Mouse (Mus musculus) megakaryocyte, embryonic 14.5 days (primary cell): ENCODE measurements at regions not wholly inside any gene's neighbourhood (a gene's known extent, or its start where the extent isn't known, plus 50 kb on each side); places are given as distances from the start of the nearest gene placed in this dataset.

Experiments
- H3K27me3 ChIP-seq: replicated peaks from 2 replicates; pipeline ENCODE3; 2012; ENCODE audit warnings: inconsistent platforms
- H3K36me3 ChIP-seq: replicated peaks from 2 replicates; pipeline ENCODE3; 2012; ENCODE audit warnings: low read length, inconsistent platforms, mixed read lengths
- H3K4me1 ChIP-seq: 2 replicates; pipeline ENCODE4 v1.6.1; 2012; ENCODE audit warnings: inconsistent platforms
- H3K4me3 ChIP-seq: replicated peaks from 2 replicates; pipeline ENCODE3; 2012; ENCODE audit warnings: moderate library complexity, mild to moderate bottlenecking, inconsistent platforms
- H3K9me3 ChIP-seq: 2 replicates; pipeline ENCODE4 v1.6.1; 2012; ENCODE audit warnings: inconsistent platforms
- FLI1 ChIP-seq: IDR thresholded peaks from 2 replicates; pipeline ENCODE4 v1.6.1; 2012; ENCODE audit warnings: low read length, inconsistent platforms, mixed read lengths
- GATA1 ChIP-seq: IDR thresholded peaks from 3 replicates; pipeline ENCODE4 v1.6.1; 2012; ENCODE audit warnings: mixed read lengths, low read length, inconsistent platforms, borderline replicate concordance

DNA sequence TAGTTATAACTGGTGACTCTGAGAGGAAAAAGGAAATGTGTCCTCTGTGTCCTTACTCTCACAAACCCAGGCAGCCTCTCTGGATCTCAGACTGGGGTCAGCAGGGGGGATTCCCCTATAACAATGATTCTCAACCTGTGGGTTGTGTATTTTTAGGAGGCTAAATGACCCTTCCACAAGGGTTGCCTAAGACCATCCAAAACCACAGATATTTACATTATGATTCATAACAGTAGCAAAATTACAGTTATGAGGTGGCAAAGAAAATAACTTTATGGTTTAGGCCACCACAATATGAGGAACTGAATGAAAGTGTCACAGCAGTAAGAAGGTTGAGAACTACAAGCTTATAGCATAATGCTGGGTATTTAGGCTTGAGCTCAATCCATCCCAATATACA is 251.6 kb upstream of the B3gat1 start:
- TF ChIP-seq GATA1 (no peak), FLI1 (no peak)
- Histone ChIP-seq H3K9me3 (no peaks in the 10 kb centered on the region), H3K4me1 (no peaks in the 10 kb centered on the region), H3K36me3 (no peaks in the 10 kb centered on the region), H3K27me3 (no peaks in the 10 kb centered on the region), H3K4me3 (no peak overlapping the region)

DNA sequence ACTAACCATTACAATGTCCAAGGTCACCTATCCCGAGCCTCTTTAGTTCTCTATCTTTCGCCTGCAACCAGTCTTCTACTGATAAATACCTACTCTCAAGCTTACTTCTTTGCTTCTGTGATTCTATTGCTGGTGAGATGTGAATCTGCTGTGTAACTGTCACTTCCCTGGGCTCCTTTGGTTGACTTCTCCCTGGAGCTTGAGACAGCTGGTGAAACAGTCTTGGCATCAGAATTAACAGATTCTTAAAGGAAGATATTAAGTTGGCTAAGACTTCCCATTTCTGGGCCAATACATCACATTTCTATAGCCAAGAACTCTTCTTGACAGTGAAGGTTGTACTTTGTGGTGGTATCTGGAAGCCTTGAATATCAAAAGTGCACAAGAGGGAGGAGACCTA is 239.8 kb upstream of the B3gat1 start:
- TF ChIP-seq FLI1 (no peak), GATA1 (no peak)
- no peaks in the 10 kb centered on the region for H3K9me3 ChIP-seq
- no peak overlapping the region for H3K4me3 ChIP-seq
- no peaks in the 10 kb centered on the region for H3K4me1 ChIP-seq
- H3K36me3 ChIP-seq = no peaks in the 10 kb centered on the region
- H3K27me3 ChIP-seq = no peaks in the 10 kb centered on the region

DNA sequence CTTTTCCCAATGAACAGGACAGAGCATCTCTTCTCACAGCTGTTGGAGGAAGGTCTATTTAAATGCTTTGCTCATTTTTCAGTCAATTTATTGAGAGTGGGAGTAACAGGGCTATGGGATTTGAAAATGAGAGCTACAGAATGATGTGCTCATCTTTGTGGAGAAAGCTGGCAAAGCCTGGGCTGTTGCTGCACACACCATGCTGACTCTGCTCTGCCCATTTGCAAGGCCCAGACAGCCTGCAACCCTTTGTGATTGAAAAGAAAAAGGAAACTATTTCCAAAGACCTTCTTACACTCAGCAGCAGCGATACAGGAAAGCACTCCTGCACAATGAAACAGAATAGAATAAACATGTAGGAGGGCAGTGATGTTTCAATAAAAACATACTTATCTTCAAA is 231.5 kb upstream of the B3gat1 start:
- no peaks in the 10 kb centered on the region for H3K9me3 ChIP-seq
- H3K4me3 ChIP-seq = no peak overlapping the region
- H3K4me1 ChIP-seq = no peaks in the 10 kb centered on the region
- H3K27me3 ChIP-seq = no peaks in the 10 kb centered on the region
- TF ChIP-seq GATA1 = no peak
- TF ChIP-seq FLI1 = no peak
- no peaks in the 10 kb centered on the region for H3K36me3 ChIP-seq

DNA sequence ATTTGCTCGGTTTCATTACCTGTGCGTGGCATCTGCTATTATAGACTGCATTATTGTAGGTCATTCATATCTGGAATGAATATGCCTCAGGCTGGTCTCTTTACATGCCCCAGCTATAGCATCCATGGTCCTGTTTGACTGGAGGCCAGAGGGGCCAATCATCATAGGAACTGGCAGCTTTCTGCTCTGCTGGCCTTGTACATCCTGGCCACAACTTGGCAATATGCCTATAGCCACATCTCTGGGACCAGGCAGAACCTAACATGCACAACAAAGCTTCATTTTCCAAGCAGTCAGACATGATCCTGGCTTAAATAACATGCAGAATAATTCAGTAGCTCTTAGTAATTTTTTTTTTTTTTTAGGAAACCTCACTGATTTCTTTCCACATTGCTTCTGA is 227.6 kb upstream of the B3gat1 start:
- H3K9me3 ChIP-seq = no peaks in the 10 kb centered on the region
- H3K4me3 ChIP-seq = no peak overlapping the region
- H3K36me3 ChIP-seq = no peaks in the 10 kb centered on the region
- TF ChIP-seq GATA1 = no peak
- no peak for TF ChIP-seq FLI1
- H3K27me3 ChIP-seq = no peaks in the 10 kb centered on the region
- H3K4me1 ChIP-seq = no peaks in the 10 kb centered on the region

DNA sequence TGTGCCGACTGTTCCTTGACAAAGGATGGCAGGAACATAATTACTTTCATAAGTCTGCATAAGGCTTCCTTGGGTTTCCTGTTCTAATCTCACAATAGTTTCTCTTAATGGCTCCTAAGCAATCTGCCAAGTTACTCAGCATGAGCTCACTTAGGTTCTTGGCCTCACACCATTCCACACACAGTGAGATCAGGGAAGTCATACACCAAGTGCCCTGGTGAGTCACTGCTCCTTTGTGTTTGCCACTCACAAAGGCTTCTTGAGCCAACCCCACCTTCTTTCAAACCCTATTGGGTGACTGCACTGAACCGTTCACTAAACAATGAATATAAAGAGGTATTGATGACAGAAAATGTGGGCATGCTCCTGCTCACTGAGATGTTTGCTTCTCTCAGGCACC is 214.9 kb upstream of the B3gat1 start:
- H3K36me3 ChIP-seq = no peaks in the 10 kb centered on the region
- H3K27me3 ChIP-seq = no peaks in the 10 kb centered on the region
- H3K4me3 ChIP-seq = no peak overlapping the region
- no peaks in the 10 kb centered on the region for H3K4me1 ChIP-seq
- peaks cover 15% of the 10 kb centered on the region; the same call in 1 of the 2 replicates for H3K9me3 ChIP-seq
- TF ChIP-seq GATA1 = no peak
- no peak for TF ChIP-seq FLI1

DNA sequence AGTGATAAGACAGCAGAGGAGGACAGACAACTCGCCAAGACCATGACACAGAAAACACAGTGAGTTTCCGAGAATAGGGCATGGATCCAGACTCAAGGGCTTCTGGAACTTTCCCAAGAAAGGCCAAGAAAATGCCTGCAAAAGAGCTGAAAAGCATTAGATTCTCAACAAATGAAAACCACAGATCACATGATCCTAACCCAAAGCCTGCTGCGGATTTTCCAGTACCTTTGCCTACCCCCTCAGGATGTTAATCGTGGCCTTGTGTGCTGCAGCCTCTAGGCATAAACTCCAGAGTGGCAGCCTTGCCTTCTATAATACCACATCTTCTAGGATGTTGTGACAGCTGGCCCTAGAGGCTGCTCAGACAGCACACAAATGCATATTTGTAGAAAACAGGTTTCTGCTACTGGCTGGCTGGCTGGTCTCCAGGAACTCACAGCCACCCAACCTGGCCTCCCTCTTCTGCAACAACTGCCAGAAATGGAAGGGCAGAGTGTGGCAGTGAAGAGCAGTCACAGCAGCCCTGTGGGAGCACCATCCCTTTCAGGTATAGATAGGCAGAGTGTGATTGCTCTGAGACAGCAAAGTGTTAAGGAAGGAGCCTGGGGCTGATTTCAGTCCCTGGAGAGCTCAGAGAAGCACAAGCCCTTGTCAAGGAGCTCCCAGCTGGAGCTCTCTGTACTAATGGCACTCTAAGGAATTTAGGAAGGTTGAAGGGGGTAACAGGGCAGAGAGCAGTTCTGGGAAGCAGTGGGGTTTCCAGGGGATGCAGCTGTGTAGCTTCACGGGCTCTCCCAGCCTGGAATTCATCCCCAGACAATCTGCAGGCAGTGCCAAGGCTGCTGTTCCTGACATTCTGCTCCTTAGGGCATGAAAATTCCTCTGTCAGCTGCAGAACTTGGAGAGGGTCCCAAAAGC is 213.7 kb upstream of the B3gat1 start:
- Histone ChIP-seq H3K4me1 (no peaks in the 10 kb centered on the region), H3K4me3 (no peak overlapping the region), H3K9me3 (peaks cover 15% of the 10 kb centered on the region; the same call in 1 of the 2 replicates), H3K27me3 (no peaks in the 10 kb centered on the region), H3K36me3 (no peaks in the 10 kb centered on the region)
- no peak for TF ChIP-seq GATA1
- no peak for TF ChIP-seq FLI1

DNA sequence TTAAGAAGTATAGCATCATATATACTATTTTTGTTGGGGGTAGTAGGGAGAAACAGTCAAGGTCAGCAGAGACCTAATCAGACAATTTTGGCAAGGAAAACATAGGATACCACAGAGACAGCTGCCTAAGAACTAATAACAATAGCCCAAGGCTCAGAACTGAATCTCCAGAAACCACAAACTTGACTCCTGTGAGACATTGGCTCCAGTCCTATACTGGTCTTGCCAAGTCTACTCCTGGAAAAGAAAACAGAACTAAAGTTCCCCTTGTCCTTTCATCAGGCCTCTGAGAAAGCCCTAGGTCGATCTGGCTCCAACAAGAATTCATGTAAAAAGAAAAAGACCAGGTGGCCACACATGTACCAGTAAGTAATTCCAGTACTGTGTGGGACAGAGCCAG is 209.4 kb upstream of the B3gat1 start:
- Histone ChIP-seq H3K4me3 (no peak overlapping the region), H3K9me3 (peaks cover 8% of the 10 kb centered on the region; the same call in 1 of the 2 replicates), H3K36me3 (no peaks in the 10 kb centered on the region), H3K27me3 (no peaks in the 10 kb centered on the region), H3K4me1 (no peaks in the 10 kb centered on the region)
- TF ChIP-seq GATA1 = no peak
- TF ChIP-seq FLI1 = no peak

DNA sequence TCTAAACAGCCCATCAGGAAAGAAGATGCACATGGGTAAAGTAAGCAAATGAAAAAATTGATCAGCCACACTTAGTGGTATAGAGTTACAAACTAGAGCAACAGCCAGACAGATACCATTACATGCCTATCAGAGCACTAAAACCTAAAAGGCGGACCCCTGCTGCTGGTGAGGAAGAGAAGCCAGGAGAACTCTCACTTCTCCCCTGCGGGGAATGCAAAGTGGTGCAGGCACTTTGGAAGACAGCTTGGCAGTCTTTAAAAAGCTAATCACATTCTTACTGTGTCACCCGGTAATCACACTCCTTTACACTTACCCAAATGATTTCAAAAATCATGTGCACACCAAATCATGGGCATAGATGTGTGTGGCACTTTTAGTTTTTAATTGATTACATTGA is 204.8 kb upstream of the B3gat1 start:
- no peaks in the 10 kb centered on the region for H3K27me3 ChIP-seq
- TF ChIP-seq GATA1 = no peak
- no peak for TF ChIP-seq FLI1
- H3K4me1 ChIP-seq = no peaks in the 10 kb centered on the region
- H3K9me3 ChIP-seq = no peaks in the 10 kb centered on the region
- no peaks in the 10 kb centered on the region for H3K36me3 ChIP-seq
- H3K4me3 ChIP-seq = no peak overlapping the region

DNA sequence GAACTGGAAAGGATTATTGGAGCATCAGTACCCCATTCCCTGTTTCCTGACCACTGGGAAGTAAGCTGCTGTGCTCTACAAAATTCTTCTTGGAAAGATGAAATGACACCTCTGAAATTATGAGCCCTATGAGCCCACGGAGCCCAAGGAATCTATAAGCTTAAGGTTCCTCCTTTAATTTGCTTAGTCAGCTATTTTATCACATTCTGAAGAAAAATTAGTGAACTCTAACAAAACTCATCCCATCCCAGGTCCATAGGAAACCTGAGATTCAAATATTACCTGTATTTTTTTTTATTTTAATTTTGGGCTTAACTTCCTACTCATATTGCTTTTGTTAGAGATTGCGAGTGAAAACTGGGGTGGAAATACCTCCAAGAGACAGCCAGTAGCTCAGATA is 194.5 kb upstream of the B3gat1 start:
- Histone ChIP-seq H3K4me1 (no peaks in the 10 kb centered on the region), H3K9me3 (peaks cover 2% of the 10 kb centered on the region; the same call in 1 of the 2 replicates), H3K36me3 (no peaks in the 10 kb centered on the region), H3K4me3 (no peak overlapping the region), H3K27me3 (no peaks in the 10 kb centered on the region)
- TF ChIP-seq FLI1 = no peak
- no peak for TF ChIP-seq GATA1

DNA sequence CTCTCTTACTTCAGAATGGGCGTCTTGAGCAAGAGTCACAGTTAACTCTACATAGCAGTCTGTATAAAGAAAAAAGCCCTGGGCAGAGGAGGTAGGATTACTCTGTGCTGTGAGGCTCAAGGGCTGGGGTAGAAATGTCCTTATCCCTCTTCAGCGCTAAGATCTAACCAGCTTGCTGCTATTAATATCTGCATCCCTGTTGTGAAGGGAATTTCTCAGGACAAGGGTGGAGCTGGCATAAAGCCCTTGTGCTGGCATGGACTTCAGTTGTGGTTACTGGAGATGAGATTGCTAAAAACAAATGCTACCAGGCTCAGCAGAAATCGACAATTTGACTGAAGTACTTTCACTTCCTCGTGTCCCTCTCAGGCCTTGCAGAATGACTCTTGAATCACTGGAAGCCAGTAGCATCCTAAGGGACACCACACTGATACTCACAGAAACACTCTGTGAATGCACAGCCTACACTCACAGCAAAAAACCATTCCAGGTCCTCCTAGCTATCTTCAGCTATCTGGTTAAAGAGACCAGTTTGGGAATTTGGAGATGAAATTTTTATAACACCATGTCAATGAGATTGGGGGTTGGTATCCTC is 185.1 kb upstream of the B3gat1 start:
- TF ChIP-seq FLI1 (no peak), GATA1 (no peak)
- no peak overlapping the region for H3K4me3 ChIP-seq
- no peaks in the 10 kb centered on the region for H3K36me3 ChIP-seq
- H3K27me3 ChIP-seq = no peaks in the 10 kb centered on the region
- peaks cover 20% of the 10 kb centered on the region; the same call in 1 of the 2 replicates for H3K9me3 ChIP-seq
- no peaks in the 10 kb centered on the region for H3K4me1 ChIP-seq

DNA sequence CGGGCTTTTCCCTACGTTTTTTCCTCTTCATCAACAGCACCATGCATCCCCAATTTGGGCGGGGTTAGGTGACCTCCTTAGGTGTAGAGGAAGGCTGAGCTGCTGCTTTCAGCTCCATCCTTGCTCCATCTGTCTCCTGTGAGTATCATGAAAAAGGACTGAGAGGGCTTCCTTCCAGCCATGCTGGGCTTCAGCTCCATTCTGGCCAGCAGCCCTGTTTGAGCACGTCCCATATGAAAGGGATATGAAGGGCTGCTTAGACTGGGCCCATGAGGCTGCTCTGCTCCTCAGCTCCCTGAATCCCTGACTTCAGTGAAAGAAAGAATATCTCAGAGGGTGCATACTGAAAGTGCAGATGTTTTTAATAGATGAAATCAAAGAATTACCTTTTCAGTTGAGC is 184.4 kb upstream of the B3gat1 start:
- TF ChIP-seq GATA1 (no peak), FLI1 (no peak)
- Histone ChIP-seq H3K4me3 (no peak overlapping the region), H3K9me3 (peaks cover 20% of the 10 kb centered on the region), H3K36me3 (no peaks in the 10 kb centered on the region), H3K4me1 (no peaks in the 10 kb centered on the region), H3K27me3 (no peaks in the 10 kb centered on the region)
